Mouse (Mus musculus): ENCODE data around the gene Phkg2. TPM values are rescaled to one million over a fixed set of nuclear protein-coding genes. Genes with fewer than 3 reads are reported as not detected.
A peak's percentile ranks its signal among the peaks of the same experiment; 100 is the strongest.

Gene Phkg2
- polyA plus RNA-seq, 1 experiment from 2014 or later: 37.1 TPM

DNA sequence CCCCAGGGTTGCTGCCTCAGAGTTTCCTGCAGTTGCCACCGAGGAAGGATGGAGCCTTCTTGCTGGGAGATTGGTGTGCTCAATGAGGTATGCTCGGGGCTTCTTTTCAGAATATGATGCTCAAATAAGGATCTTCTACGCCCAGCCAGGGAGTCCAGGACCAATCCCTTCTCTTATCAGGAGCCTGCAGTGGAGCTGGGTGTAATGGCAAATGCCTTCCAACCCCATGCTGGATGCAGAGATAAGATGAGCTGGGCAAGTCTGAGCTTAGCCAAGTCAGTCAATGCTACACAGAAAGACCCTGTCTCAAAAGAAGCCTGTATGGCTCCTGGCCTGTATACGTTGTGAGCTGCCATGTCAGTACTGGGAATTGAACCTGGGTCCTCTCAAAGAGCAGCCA is 53.3 kb downstream of the Phkg2 start:
- Histone ChIP-seq H3K36me3 (no peaks in the 10 kb centered on the region), H3K4me3 (replicated peaks) (no peak overlapping the region), H3K4me1 (no peaks in the 10 kb centered on the region), H3K9me3 (no peaks in the 10 kb centered on the region), H3K27ac (no peak overlapping the region), H3K9ac (no peak overlapping the region), H3K27me3 (replicated peaks) (no peaks in the 10 kb centered on the region), H3K4me2 (no peak overlapping the region)
- ATAC-seq (ENCODE audit: insufficient read depth, low FRiP score, low read depth): peak; percentile 83; the same call in 1 of the 2 replicates
- WGBS: 90% methylated on average over 4 of the region's 4 CpGs

DNA sequence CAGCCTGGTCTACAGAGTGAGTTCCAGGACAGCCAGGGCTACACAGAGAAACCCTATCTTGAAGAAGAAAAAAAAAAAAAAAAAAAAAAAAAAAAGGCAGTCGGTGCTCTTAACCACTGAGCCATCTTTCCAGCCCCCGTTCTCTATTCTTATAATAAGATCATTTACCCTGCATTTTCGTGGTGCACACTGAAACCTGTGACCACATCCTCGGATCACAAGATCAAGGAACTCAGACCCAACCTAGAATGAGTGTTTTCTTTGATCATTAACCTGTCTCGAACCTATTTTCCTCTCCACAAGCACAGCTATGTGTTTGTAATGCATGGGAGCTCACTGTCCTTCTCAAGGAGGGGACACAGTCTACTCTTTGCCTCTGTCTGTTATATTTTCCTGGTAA is 55.5 kb downstream of the Phkg2 start:
- H3K4me2 ChIP-seq: no peak overlapping the region
- no peaks in the 10 kb centered on the region for H3K36me3 ChIP-seq
- H3K4me1 ChIP-seq: no peaks in the 10 kb centered on the region
- no peak overlapping the region for H3K9ac ChIP-seq
- H3K27ac ChIP-seq: no peak overlapping the region
- 80% methylated on average over 5 of the region's 5 CpGs for WGBS
- no peak for ATAC-seq (ENCODE audit: insufficient read depth, low FRiP score, low read depth)
- H3K4me3 ChIP-seq (replicated peaks): no peak overlapping the region
- H3K27me3 ChIP-seq (replicated peaks): no peaks in the 10 kb centered on the region
- no peaks in the 10 kb centered on the region for H3K9me3 ChIP-seq

DNA sequence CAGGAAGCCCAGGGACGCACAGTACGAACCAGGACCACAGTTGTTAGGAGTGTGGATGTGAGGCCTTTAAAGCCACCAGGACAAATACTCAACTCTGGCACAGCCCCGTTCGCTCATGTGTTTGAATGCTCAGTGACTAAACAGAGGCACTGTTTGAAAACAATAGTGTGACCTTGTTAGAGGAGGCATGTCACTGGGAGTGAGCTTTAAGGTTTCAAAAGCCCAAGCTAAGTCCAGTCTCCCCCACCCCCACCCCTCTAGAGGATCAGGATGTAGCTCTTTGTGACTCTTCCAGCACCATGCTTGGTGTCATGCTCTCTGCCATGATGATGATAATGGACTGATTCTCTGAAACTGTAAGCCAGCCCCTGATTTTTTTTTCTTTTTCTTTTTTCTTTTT is 58.3 kb downstream of the Phkg2 start:
- no peaks in the 10 kb centered on the region for H3K27me3 ChIP-seq (replicated peaks)
- H3K9ac ChIP-seq: no peak overlapping the region
- ATAC-seq (ENCODE audit: insufficient read depth, low FRiP score, low read depth): no peak
- no peak overlapping the region for H3K4me2 ChIP-seq
- no peak overlapping the region for H3K4me3 ChIP-seq (replicated peaks)
- H3K4me1 ChIP-seq: no peaks in the 10 kb centered on the region
- WGBS: 78% methylated on average over 4 of the region's 4 CpGs
- no peak overlapping the region for H3K27ac ChIP-seq
- H3K9me3 ChIP-seq: no peaks in the 10 kb centered on the region
- no peaks in the 10 kb centered on the region for H3K36me3 ChIP-seq

Other genes with a start within 250 kb of the Phkg2 start
- gene Zfp768, start 227.8 kb upstream of the Phkg2 start, polyA plus RNA-seq (2015; fragmentation: Nextera tagmentation; extraction: Ambion mirVana): 13.1 and 17.4 TPM in 2 replicates
- gene Zfp747, start 197.3 kb upstream of the Phkg2 start, polyA plus RNA-seq (2015; fragmentation: Nextera tagmentation; extraction: Ambion mirVana): 9.0 and 9.6 TPM in 2 replicates
- 5.5 and 6.3 TPM in 2 replicates for gene 9130019O22Rik, start 186.2 kb upstream of the Phkg2 start, polyA plus RNA-seq (2015; fragmentation: Nextera tagmentation; extraction: Ambion mirVana)
- gene E430018J23Rik, start 179.7 kb upstream of the Phkg2 start, polyA plus RNA-seq (2015; fragmentation: Nextera tagmentation; extraction: Ambion mirVana): 6.3 and 6.5 TPM in 2 replicates
- 7.6 and 8.8 TPM in 2 replicates for gene Zfp764, start 166.5 kb upstream of the Phkg2 start, polyA plus RNA-seq (2015; fragmentation: Nextera tagmentation; extraction: Ambion mirVana)
- 22.0 and 23.6 TPM in 2 replicates for gene Zfp688, start 151.3 kb upstream of the Phkg2 start, polyA plus RNA-seq (2015; fragmentation: Nextera tagmentation; extraction: Ambion mirVana)
- gene Zfp689, start 124.2 kb upstream of the Phkg2 start, polyA plus RNA-seq (2015; fragmentation: Nextera tagmentation; extraction: Ambion mirVana): 5.7 and 7.2 TPM in 2 replicates
- 38.6 and 38.8 TPM in 2 replicates for gene Prr14, start 113.7 kb upstream of the Phkg2 start, polyA plus RNA-seq (2015; fragmentation: Nextera tagmentation; extraction: Ambion mirVana)
- 12.2 and 13.8 TPM in 2 replicates for gene Fbrs, start 94.1 kb upstream of the Phkg2 start, polyA plus RNA-seq (2015; fragmentation: Nextera tagmentation; extraction: Ambion mirVana)
- gene Srcap, start 61.4 kb upstream of the Phkg2 start, polyA plus RNA-seq (2015; fragmentation: Nextera tagmentation; extraction: Ambion mirVana): 49.7 and 55.4 TPM in 2 replicates
- 13.4 and 14.8 TPM in 2 replicates for gene Gm42715, start 53.8 kb upstream of the Phkg2 start, polyA plus RNA-seq (2015; fragmentation: Nextera tagmentation; extraction: Ambion mirVana)
- gene Tmem265, start 11.9 kb upstream of the Phkg2 start, polyA plus RNA-seq (2015; fragmentation: Nextera tagmentation; extraction: Ambion mirVana): 5.6 and 6.0 TPM in 2 replicates
- 5.8 and 7.2 TPM in 2 replicates for gene Ccdc189, start 15.3 kb downstream of the Phkg2 start, polyA plus RNA-seq (2015; fragmentation: Nextera tagmentation; extraction: Ambion mirVana)
- 37.8 and 42.0 TPM in 2 replicates for gene Rnf40, start 15.4 kb downstream of the Phkg2 start, polyA plus RNA-seq (2015; fragmentation: Nextera tagmentation; extraction: Ambion mirVana)
- gene Zfp629, start 42.5 kb downstream of the Phkg2 start, polyA plus RNA-seq (2015; fragmentation: Nextera tagmentation; extraction: Ambion mirVana): 9.4 and 10.3 TPM in 2 replicates
- 59.3 and 63.4 TPM in 2 replicates for gene Bcl7c, start 135.6 kb downstream of the Phkg2 start, polyA plus RNA-seq (2015; fragmentation: Nextera tagmentation; extraction: Ambion mirVana)
- 15.6 and 17.0 TPM in 2 replicates for gene Ctf1, start 139.4 kb downstream of the Phkg2 start, polyA plus RNA-seq (2015; fragmentation: Nextera tagmentation; extraction: Ambion mirVana)
- 0.24 and 0.26 TPM in 2 replicates for gene Ctf2, start 158.8 kb downstream of the Phkg2 start, polyA plus RNA-seq (2015; fragmentation: Nextera tagmentation; extraction: Ambion mirVana)
- 3.8 and 4.8 TPM in 2 replicates for gene Fbxl19, start 171.2 kb downstream of the Phkg2 start, polyA plus RNA-seq (2015; fragmentation: Nextera tagmentation; extraction: Ambion mirVana)
- gene Orai3, start 196.5 kb downstream of the Phkg2 start, polyA plus RNA-seq (2015; fragmentation: Nextera tagmentation; extraction: Ambion mirVana): 29.2 and 29.6 TPM in 2 replicates
- gene Setd1a, start 203.3 kb downstream of the Phkg2 start, polyA plus RNA-seq (2015; fragmentation: Nextera tagmentation; extraction: Ambion mirVana): 21.1 and 25.0 TPM in 2 replicates
- not detected in 2 replicates for gene Gm49388, start 212.3 kb downstream of the Phkg2 start, polyA plus RNA-seq (2015; fragmentation: Nextera tagmentation; extraction: Ambion mirVana)
- gene Hsd3b7, start 227.3 kb downstream of the Phkg2 start, polyA plus RNA-seq (2015; fragmentation: Nextera tagmentation; extraction: Ambion mirVana): 27.4 and 31.8 TPM in 2 replicates